Mouse (Mus musculus) brown adipose tissue, adult 24 weeks (tissue): ENCODE measurements around the gene Bod1l. TPM values are rescaled to one million over a fixed set of nuclear protein-coding genes. Genes with fewer than 3 reads are reported as not detected.

Source experiments
- H3K27ac ChIP-seq: fragments of 200-500 bp; replicated peaks from 2 replicates; pipeline ENCODE4 v1.5.1; 2012; ENCODE audit warnings: low read depth, mild to moderate bottlenecking, low read length
- H3K4me1 ChIP-seq: fragments of 200-500 bp; 2 replicates; pipeline ENCODE4 v1.6.1; 2012; ENCODE audit warnings: low read length, mixed read lengths; ENCODE audit not compliant: control insufficient read depth, insufficient read depth, insufficient read length
- H3K4me3 ChIP-seq: fragments of 200-500 bp; 2 replicates; pipeline ENCODE4 v1.5.1; 2012; ENCODE audit warnings: low read depth, mild to moderate bottlenecking, low read length, moderate library complexity; ENCODE audit not compliant: insufficient read depth
- polyA plus RNA-seq: library from polyadenylated mRNA; stranded (reverse); fragments of >200 nt; gene quantifications from 2 replicates; pipeline ENCODE4 v1.2.4, GENCODE M21; 2012; ENCODE audit not compliant: missing spikeins, insufficient read depth, insufficient read length

Bod1l gene
- polyA plus RNA-seq: 9.5 and 14.2 TPM in 2 replicates

- H3K27ac ChIP-seq: peak within 1 kb of the TSS; percentile 91
- H3K4me3 ChIP-seq: peak within 1 kb of the TSS; percentile 84
- peaks cover 4% of the 10 kb centered on the region for H3K4me1 ChIP-seq
Measured at GRCm38 (mm10) chr5:41844147-41844529, at the start of gene Bod1l. Gene Bod1l (minus strand): TSS chr5:41844315.

DNA sequence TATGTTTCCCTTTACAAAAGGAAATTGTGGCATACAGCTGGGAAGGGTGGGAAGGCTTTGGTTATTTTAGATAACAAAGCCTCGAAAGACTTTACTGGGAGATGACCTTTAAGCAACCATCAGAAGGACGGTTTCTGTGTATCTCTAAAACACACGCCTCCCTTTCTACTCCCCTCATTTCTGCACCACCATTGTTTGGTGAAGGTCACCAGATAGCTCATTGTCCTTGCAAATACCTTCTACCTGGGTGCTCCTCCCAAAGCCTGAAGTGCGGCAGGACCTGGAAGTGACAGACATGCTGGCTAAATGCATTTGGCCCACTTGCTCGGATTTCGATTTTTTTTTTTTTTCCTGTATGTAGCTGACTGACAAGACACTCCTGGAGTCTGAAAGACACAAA, 49.2 kb upstream of the Bod1l start:
- H3K4me1 ChIP-seq: no peaks in the 10 kb centered on the region
- no peak overlapping the region for H3K4me3 ChIP-seq
- H3K27ac ChIP-seq: no peak overlapping the region

GRCm38 (mm10) chr5:41890871-41891270, 46.8 kb upstream of the Bod1l start:
- Histone ChIP-seq H3K27ac (no peak overlapping the region), H3K4me1 (no peaks in the 10 kb centered on the region), H3K4me3 (no peak overlapping the region)

DNA sequence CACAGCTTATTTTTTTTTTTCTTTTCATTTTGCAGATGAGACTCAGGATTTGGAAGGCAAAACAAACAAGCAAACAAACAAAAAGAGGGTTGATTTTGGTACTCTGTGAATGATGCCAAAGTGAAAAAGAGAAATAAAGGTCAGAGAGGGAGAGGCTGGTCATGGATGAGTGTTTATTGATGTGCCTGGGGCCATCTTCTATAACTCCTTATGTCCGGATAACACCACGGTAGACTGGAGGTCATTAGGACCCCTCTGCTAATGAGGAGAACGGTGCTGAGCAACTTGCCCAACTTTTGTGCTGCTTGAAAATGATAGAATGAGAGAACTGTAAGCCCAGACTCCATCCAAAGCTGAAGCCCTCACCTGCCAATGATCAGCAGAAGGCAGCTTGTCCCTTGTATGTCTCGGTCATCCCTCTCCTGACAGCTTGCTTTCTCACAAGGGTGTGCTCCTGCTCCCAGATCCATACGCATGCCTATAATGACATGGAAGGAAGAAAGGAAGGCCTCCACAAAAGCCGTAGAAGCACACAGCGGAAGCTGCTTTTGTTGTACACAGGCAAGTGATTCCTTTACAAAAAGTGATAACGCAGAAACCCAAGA, 45.2 kb upstream of the Bod1l start:
- Histone ChIP-seq H3K27ac (no peak overlapping the region), H3K4me1 (no peaks in the 10 kb centered on the region), H3K4me3 (no peak overlapping the region)

DNA sequence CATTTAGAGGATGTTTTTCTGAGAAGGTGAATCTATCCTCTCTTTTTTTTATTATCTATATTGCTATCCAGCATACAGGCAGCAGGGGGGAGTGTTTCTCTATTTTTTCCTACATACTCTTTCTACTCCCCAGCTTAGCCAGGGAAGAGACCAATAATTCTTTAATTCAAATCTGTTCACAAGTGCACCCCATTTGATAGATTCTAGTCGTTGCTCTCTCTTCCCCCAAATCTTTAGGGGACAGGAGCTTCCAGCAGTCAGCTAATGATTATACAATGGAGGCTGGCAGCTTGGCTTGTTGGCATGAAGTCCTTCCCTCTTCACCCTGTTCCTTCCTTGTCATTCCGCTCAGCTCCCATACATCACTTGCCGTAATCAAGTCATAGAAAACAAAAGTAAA, 44.7 kb upstream of the Bod1l start:
- no peaks in the 10 kb centered on the region for H3K4me1 ChIP-seq
- H3K4me3 ChIP-seq: no peak overlapping the region
- H3K27ac ChIP-seq: no peak overlapping the region

DNA sequence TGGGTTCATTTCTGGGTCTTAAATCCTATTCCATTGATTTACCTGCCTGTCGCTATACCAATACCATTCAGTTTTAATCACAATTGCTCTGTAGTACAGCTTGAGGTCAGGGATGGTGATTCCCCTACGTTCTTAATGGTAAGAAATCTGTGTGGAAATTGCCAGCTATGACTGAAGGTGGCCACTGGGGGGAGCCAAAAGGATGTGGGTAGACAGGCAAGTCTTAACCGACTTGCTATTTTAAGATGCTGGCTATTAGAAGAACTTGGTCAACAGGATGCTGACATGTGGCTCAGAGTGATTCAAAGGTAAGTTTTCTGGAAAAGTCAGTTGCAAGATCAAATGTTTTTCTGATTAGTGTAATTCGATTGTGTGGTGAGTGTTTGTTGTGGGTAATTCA, 43.6 kb upstream of the Bod1l start:
- Histone ChIP-seq H3K4me3 (no peak overlapping the region), H3K27ac (no peak overlapping the region), H3K4me1 (no peaks in the 10 kb centered on the region)

GRCm38 (mm10) chr5:41884563-41884962, 40.4 kb upstream of the Bod1l start:
- no peak overlapping the region for H3K27ac ChIP-seq
- H3K4me3 ChIP-seq: no peak overlapping the region
- no peaks in the 10 kb centered on the region for H3K4me1 ChIP-seq

- no peaks in the 10 kb centered on the region for H3K4me1 ChIP-seq
- H3K27ac ChIP-seq: no peak overlapping the region
- no peak overlapping the region for H3K4me3 ChIP-seq
Measured at GRCm38 (mm10) chr5:41871164-41871563, 27.0 kb upstream of the Bod1l start.

DNA sequence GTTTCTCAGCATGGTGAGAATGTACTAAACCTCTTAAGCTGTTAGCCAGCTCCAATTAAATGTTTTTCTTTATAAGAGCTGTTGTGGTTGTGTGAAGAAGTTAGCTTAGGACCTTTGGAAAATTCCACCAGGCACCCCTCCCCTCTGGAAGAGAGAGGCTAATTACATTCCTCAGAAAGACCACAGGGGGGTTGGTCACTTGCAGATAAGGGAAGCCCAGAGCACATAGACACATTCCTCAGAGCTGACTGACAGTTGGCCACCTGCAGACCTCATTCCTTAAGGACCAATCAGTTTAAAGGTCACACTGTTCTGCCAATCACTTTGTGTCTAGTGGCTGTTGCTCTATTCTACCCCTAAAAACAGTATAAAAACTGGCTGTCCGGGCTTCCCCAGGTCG, 11.7 kb upstream of the Bod1l start:
- Histone ChIP-seq H3K27ac (no peak overlapping the region), H3K4me3 (no peak overlapping the region)

DNA sequence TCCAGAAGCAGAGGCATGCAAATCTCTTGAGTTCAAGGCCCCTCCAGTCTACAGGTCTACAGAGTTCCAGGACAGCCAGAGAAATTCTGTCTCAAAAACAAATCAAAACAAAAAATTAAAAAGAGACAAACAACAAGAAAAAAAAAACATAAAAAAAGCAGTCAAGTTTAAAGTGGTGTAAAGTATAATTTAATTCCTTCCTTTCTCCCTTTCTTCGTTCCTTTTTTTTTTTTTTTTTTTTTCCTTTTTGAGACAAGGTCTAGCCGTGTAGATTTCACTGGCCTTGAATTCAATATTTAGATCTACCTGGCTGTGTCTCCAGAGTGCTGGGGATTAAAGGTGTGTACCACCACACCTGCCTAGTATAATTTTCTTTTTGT, 1.4 kb upstream of the Bod1l start:
- H3K4me1 ChIP-seq: peaks cover 4% of the 10 kb centered on the region
- peak overlapping the region; percentile 91 for H3K27ac ChIP-seq

More for the DNA sequence above, 11.7 kb upstream of the Bod1l start:
- H3K4me1 ChIP-seq: no peaks in the 10 kb centered on the region

GRCm38 (mm10) chr5:41844820-41845557, 874 bp upstream of the Bod1l start:
- H3K27ac ChIP-seq: peak overlapping the region; percentile 91
- peaks cover 4% of the 10 kb centered on the region for H3K4me1 ChIP-seq
- peak overlapping the region; percentile 84 for H3K4me3 ChIP-seq

More for the DNA sequence above, 1.4 kb upstream of the Bod1l start:
- H3K4me3 ChIP-seq: peak overlapping the region; percentile 84

DNA sequence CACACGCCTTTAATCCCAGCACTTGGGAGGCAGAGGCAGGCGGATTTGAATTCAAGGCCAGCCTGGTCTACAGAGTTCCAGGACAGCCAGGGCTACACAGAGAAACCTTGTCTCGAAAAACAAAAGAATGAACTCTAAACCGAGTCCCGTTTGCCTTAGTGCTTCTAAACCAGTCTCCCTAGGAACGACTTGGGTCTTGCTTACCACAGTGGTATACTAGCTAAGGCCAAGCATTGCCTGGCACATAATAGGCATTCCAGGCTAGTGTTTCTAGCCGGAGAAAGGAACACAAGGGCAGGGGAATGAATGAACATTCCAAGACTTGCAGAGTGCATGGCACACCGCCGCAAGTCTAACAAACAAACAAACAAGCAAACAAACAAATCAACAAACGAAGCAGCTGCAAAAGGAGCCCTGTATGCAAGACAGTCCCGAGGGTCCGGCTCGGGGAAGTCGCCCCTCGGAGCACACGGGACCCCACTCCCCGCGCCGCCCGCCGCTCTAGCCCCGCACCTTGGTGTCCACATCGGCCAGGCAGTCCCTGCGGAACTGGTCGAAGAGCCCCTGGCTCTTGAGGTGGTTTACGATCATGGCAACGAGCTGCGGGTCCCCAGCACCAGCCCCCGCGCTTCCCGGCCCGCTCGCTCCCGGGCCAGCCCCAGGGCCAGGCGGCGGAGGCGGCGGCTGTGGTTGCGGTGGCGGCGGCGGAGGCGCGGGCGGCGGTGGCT, 532 bp downstream of the Bod1l start:
- no peak overlapping the region for H3K27ac ChIP-seq
- peaks cover 7% of the 10 kb centered on the region for H3K4me1 ChIP-seq
- peak overlapping the region; percentile 84 for H3K4me3 ChIP-seq

DNA sequence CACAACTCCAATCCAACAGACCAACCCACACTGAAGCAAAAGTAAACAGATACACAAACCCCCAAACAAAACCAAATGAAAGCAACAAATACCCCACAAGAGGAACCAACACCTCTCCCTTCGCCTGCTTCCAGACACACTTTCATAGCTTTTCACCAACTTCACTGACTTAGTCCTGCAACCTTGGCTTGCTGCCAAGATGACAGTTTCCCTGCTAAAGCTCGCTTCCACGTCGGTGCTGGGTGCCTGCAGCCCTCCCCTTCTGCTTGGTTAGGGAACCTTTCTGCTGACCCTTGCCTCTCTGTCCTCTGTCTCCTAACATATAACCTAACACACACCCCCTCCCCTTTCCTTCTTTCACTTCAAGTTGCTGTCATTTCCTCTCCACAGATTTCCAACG, 1.4 kb downstream of the Bod1l start:
- Histone ChIP-seq H3K4me1 (peaks cover 8% of the 10 kb centered on the region), H3K4me3 (peak overlapping the region; percentile 84)

DNA sequence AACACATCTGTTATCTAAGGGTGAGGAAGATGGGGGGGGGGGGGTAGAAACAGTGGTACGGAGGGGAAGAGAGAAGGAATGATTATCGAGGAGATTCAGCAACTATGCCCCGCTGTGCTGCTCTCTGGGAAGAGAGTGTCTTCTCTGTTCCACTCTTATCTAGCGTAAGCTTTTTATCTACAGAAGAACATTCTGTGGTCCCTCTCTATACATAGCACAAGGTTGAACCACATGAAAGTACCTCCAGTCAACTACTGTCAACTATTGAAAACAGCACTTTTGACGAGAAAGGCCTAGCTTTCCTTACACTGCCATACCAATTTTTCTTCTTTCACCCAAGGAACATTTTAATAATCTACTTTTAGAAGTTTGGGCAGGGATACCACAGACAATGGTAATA, 2.4 kb downstream of the Bod1l start:
- Histone ChIP-seq H3K4me3 (no peak overlapping the region), H3K27ac (no peak overlapping the region), H3K4me1 (peaks cover 8% of the 10 kb centered on the region)

More for the DNA sequence above, 1.4 kb downstream of the Bod1l start:
- H3K27ac ChIP-seq: no peak overlapping the region

- no peak overlapping the region for H3K27ac ChIP-seq
- no peak overlapping the region for H3K4me3 ChIP-seq
- no peaks in the 10 kb centered on the region for H3K4me1 ChIP-seq
Measured at GRCm38 (mm10) chr5:41830100-41830499, 14.0 kb downstream of the Bod1l start.
